Mouse (Mus musculus): ENCODE results near the gene Smim4.
A peak's percentile ranks its signal among the peaks of the same experiment; 100 is the strongest.

Gene Smim4

DNA sequence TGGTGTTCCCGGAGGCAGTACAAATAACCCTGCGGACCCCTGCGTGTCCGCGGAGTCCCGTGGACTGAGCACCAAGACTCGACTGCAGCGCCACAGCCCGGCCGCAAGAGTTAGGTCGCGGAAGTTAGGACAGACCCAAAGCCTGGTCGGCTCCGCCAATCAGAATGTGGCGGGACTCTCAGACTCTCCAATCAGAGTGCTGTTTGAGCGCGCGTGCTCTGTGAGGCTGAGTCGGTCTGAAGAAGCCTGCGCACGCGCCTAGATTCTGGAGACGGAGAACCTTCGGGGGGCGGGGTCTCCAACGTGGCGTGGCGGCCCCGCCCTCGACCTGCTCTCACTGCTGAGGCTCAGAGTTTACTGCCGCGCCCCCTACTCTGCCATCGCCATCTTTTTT lies at the start of gene Smim4:
Gene Smim4 (minus strand): TSS at position 131 of the 394 bp plus-strand sequence.
- peak; percentile 98 for DNase-seq (ENCODE audit: low spot score)

DNA sequence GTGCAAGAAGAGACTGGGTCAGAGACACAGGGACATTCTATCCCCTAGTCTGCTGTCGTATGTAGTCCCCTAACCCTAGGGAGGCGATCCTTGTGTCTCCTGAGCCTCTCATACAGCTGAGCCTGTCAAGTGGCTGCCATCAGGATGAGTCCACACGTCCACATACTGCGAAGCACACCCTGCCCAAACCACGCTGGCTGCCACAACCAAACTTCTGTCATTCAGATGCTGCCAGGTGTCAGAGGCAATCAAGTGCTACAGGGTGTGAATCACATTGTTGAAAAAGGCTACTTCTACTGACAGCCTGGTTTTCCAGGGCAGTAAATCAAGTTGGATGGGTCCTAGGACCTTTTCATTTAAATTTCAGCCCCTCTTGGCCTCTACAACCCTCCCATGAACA lies 49.0 kb upstream of the Smim4 start:
- DNase-seq (ENCODE audit: low spot score) = no peak

GRCm38 (mm10) chr14:31177287-31177686 lies 48.5 kb upstream of the Smim4 start:
- DNase-seq (ENCODE audit: low spot score) = no peak

- DNase-seq (ENCODE audit: low spot score) = no peak
Measured at GRCm38 (mm10) chr14:31173537-31173936, 44.8 kb upstream of the Smim4 start.

DNA sequence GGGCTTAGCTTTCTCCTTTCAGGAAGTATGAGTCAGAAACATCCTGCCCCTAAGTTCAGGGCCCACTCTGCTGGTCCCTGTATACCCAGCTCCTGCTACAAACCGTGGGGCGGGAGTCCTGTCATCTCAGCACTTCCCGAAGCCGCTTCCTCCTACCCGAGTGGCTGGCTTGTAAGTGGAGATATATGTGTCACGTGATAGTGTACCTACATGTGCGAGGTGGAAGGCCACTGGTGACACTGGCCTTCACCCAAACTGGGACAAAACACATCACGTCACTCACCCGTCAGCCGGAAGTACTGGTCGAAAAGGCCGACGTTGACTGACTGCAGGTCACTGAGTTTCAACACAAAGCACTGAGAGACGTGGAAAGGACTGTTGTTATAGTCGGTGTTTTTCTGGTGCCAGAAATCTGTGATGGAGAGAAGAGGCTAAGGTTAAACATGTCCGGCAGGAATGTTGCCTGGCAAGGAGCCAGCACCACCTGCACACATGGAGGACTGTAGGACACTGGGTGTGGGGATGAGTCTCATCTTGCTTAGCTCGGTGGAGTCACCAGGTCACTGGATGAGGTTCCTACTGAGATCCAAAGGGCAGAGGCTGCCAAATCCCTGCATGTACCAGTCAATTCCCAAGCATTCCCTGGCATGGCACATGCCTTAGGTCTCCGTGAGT lies 44.2 kb upstream of the Smim4 start:
- peak; percentile 37 for DNase-seq (ENCODE audit: low spot score)

GRCm38 (mm10) chr14:31171821-31172220 lies 43.1 kb upstream of the Smim4 start:
- DNase-seq (ENCODE audit: low spot score) = no peak

GRCm38 (mm10) chr14:31171386-31171785 lies 42.6 kb upstream of the Smim4 start:
- no peak for DNase-seq (ENCODE audit: low spot score)

DNA sequence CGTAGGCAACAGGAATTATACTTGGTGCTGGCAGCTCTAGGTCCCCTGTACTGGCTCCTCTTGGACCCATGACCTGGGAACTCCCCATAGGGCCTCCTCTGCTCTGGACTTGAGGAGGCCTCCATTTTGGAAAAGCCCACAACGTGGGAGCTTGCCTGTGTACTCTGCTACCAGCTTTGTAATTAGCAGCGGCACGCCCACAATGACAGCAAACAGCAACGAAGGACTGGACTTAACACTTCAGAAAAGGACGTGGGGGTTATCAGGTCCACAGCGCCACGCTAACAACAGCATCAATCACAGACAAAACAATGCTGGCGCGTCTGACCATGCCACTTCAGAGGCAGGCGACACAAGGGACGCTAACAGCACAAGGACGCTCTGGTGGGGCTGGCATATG lies 42.2 kb upstream of the Smim4 start:
- DNase-seq (ENCODE audit: low spot score) = no peak

DNA sequence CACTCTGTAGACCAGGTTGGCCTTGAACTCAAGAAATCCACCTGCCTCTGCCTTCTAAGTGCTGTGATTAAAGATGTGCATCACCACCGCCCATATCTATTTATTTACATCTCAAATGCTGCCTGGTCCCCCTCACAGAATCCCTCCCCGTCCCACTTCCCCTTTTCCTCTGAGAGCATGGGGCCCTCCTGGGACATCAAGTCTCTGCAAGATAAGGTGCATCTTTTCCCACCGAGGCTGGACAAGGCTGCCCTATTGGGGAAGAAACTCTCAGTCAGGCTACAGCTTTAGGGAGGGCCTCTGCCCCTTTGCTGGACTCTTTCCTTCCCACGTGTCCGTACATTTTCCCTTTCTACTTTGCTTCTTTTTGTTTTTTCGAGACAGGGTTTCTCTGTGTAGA lies 40.8 kb upstream of the Smim4 start:
- no peak for DNase-seq (ENCODE audit: low spot score)

- no peak for DNase-seq (ENCODE audit: low spot score)
Measured at GRCm38 (mm10) chr14:31168425-31168824, 39.7 kb upstream of the Smim4 start, which contains the start of gene Stab1. TSS of gene Stab1 (minus strand) at chr14:31168641.

DNA sequence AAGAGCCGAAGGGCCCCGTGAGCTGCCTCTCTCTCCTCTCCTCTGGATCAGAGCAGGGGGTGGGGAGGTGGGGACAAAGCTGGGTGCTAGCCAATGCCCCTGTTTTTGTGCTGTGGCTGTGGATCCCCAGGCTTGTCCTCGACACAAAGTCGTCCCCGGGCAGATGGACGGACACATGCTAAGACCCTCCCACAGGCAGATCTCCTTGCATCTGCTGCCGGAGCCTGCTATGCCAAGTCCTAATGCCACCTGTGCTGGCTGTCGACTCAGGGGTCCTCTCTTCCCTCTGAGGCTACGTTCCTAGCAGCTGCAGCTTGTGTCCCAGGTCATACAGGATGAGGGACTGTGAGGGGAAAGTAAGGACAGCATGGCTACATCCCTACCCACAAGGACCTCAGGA lies 38.1 kb upstream of the Smim4 start:
- no peak for DNase-seq (ENCODE audit: low spot score)

DNA sequence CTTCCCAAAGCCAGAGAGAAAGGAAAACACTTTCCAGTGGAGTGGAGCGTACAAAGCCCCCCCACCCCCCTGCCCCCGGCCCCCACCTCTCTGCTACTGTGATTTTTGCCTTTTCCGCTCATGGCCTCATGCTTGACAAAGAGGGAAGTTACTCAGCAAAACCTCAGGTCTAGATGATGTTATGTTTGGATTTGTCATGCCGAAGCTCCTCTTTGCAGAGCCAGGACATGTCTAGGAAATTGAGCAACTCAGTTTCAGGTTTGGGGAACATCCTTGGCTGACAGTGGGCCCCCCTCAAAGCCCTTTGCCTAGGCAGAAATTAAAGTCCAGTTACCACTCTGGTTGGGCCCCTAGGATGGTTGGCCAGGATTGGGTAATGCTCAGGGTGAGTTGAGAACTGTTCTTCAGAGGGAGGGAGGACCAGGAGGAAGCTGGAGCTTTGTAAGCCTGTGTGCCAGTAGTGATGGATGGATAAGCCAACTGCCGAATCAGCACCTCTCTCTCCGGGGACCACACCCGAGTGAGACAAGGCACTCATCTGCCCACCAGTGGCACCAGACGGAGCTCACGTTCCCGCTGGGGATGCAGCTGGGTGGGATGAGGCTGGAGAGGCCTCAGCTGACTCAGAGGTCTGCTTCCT lies 37.4 kb upstream of the Smim4 start:
- DNase-seq (ENCODE audit: low spot score) = no peak

DNA sequence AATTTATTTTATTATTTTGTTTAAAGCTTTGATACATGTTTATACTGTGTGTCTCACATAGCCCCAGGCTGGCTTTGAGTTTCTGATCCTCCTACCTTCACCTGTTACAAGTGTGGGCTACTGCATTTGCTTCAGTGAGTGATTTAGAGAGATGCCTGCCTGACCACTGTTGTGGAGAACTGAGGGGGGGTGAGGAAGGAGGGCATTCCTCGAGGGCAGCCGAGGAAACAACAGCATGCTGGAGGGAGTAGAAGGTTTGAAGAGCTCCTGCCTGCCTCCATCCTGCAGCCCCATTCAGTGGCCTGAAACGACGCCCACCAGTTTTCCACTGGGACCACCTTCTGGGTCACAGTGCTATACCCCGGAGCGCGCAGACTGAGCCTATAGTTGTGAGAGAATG lies 36.7 kb upstream of the Smim4 start:
- no peak for DNase-seq (ENCODE audit: low spot score)

DNA sequence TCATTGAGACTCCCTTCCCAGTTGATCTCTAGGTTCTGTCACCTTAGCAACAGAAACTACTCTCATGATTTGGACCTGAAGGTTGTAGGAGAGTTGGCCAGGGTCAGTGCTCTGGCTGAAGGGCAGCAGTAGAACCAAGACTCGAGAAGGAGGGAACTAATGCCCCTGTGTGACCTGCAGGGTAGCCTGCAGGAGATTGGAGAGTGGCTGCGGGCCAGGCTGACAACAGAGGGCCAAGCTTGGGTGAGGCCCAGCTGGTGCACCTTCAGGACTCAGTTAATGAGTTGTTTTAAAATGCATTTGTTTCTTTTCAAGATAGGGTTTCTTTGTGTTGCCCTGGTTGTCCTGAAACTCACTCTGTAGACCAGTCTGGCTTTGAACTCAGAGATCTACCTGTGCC lies 36.3 kb upstream of the Smim4 start:
- no peak for DNase-seq (ENCODE audit: low spot score)

- no peak for DNase-seq (ENCODE audit: low spot score)
Measured at GRCm38 (mm10) chr14:31164067-31164466, 35.3 kb upstream of the Smim4 start.

GRCm38 (mm10) chr14:31161638-31162037 lies 32.9 kb upstream of the Smim4 start:
- no peak for DNase-seq (ENCODE audit: low spot score)

GRCm38 (mm10) chr14:31161191-31161590 lies 32.4 kb upstream of the Smim4 start:
- no peak for DNase-seq (ENCODE audit: low spot score)

DNA sequence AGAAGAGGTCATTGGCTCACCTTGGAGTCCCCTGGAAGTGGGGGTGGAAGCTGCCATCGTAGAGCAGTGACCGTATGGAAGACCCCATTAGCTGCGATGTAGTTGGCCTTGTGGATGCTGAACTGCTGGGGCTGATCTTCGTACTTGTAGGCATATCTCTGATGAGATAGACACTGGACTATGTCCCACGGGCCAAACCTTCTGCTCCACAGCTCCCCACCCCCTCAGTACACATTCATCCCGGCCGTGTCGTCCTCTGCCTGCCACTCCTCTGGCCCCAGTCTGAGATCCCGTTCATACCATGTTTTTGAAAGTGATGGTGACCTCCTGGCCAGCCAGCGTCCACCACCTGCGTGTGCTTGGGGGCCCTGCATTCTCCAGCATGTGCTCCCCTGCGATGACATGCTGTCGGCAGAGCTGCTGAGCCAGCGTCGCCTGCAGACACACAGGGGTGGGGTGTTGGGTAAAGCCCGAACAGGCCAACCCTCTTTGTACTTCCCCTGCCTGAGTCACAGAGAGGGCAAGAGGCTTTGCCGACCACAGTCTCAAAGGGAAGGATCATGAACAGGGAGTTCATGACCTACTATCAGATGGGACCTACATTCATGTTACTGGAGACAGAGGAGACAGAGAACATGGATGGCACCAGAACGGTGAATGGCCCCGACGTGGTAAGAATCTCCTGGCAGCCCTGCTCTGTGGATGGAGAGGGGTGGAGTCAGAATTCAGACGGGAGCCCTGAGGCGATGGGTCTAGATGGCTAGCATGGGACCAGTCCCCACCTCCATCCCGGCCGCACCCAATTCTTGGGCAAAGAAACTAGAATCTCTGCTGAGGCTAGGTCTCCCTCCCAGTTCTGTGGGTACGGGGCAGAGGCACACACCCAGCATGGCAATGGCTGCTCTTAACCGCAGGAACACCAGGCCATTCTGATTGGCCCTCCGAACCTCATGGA lies 31.7 kb upstream of the Smim4 start:
- DNase-seq (ENCODE audit: low spot score) = no peak

DNA sequence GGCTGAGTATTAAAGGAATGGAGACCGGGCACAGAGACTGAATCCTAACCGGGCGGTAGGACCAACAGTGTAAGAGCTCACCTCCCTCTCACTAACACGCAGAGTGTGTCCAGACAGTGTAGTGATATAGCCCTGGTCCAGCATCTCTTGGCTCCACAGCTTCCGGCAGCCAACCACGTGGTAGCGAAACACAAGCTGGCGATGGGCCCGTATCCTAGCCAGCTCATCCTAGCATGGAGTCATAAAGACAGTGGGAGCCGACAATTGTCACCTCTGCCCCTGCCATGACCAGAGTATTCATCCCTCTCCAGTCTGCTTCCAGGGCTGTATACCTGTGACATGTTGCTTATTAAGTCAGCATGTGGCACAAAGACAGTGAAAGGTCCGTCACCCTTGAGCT lies 16.9 kb upstream of the Smim4 start:
- DNase-seq (ENCODE audit: low spot score) = no peak

- DNase-seq (ENCODE audit: low spot score) = no peak
Measured at GRCm38 (mm10) chr14:31141011-31141410, 12.3 kb upstream of the Smim4 start.

DNA sequence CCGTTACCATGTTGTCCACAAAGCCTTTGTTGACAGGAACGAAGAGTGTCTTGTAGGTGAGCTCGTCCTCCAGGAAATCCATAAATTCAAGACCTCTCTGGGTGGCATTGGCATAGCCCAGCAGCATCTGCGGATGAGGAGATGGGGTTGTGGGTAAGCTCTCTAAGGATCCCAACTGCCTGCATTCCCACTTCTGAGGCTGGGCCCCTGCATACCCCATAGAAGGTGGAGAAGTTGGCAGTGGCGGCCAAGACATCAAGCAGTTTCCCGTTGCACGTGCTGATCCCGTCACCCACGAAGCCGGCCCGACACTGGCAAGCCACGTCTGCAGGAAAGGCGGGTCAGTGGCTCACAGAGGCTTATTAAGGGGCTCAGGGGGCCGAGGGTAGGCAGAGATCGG lies 11.4 kb upstream of the Smim4 start:
- no peak for DNase-seq (ENCODE audit: low spot score)

GRCm38 (mm10) chr14:31139666-31140065 lies 10.9 kb upstream of the Smim4 start:
- no peak for DNase-seq (ENCODE audit: low spot score)

- DNase-seq (ENCODE audit: low spot score) = no peak
Measured at GRCm38 (mm10) chr14:31138897-31139429, 10.2 kb upstream of the Smim4 start.
